Mouse (Mus musculus) c-Kit-positive CD71-positive TER-119-positive erythroid progenitor cells, embryonic 14.5 days (primary cell): ENCODE results near the gene Zer1.
A peak's percentile ranks its signal among the peaks of the same experiment; 100 is the strongest.

Experiments
- DNase-seq: peaks from one replicate; pipeline ENCODE4 v3.0.0-alpha.2; 2013; ENCODE audit warnings: low spot score

The Zer1 gene

DNA sequence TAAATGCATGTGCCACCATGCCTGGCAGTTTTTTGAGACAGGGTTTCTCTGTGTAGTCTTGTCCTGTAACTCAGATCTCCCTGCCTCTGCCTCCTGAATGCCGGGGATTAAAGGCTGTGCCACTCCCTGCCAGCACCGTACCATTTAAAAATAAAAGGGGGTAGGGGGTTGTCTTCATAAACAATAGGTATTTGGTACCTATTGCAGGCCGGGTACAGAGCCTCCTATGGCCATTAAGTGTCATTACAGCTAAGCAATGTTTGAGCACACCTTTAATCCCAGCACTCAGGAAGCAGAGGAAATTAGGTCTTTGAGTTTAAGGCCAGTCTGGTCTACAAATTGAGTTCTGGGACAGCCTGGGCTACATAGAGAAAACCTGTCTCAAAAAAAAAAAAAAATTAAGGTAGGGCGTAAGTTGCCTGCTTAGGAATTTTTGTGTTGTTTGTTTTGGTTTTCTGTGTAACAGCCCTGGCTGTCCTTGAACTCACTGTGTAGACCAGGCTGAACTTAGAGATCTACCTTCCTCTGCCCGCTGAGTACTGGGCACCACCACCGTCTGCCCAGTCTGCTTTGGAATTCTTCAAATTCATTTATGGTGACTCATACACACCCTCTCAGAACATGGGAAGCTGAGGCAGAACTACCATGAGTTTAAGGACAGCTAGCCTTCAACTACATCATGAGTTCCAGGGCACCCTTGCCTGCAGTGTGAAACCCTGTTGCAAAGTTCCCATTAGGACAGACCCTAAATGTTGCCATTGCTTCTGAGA, 72.2 kb downstream of the Zer1 start:
- DNase-seq, result no peak

DNA sequence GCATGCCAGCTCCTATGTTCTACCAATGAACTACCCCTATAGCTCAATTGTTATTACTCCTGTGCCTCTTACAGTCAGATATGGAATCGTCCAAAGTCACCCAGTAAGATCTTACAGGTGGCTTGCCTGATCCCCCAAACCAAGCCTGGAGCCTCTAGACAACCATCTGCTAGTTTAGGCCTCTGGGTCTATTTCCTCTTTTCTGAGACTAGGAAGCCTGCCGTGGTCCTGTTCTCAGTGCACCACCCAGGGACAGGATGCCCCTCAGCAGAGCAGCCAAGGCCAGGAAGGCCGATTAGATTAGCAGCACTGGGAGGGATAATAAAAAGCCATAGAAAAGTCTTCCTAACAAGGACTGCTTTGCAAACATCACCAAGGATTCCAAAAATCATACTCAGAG, 74.6 kb downstream of the Zer1 start:
- DNase-seq, result no peak

DNA sequence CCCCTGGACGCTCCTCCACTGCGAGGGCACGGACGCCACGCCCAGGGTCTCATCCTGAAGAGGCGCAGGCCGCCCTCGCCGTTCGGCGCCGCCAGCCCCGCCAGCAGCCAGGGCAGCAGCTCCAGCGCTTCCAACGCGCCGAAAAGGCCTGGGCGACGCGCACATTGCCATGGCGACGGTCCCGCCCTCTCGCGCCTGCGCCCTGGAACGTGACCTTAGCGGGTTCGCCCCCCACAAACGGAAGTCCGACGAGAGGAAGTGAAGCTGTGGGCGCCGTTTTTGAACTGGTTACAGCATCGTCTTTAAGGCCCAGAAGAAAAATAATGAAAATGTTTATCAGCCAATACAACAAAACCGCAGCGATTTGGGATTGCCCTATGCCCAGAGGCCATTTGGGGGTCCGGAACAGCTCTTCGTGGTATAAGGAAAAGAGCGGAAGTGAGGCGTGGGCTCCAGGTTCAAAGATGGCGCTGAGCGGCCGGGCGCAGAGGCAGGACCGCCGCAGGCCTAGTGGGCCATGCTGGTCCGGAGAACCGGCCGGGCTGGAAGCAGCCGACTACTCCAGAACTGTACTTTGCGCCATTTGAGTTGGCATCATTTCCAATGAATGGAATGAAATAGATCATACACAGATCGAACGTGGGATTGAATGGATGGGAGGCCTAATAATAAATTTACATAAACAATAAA, 75.5 kb downstream of the Zer1 start, which contains the start of gene Wdr34:
TSS of gene Wdr34 (minus strand) at position 183 of the 690 bp plus-strand sequence.
- DNase-seq, result peak; percentile 96

DNA sequence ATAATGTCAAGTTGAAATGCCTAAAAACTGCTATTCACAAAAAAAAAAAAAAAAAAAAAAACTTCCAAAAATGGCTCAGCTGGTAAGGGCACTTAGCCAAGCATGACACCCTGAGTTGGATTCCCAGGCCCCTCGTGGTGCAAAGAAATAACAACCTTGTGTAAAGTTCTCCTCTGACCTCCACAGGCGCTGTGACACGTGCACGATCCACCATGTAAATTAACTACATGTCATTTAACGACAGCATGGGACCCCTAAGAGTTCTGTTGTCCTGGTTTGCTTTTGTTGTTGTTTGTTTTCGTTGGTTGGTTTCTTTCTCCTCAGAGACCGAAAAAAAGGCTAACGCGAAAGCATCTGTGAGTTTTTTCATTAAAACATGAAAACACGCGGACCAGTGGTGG, 76.3 kb downstream of the Zer1 start:
- no peak for DNase-seq
